Mouse (Mus musculus) spleen, adult 12 weeks (tissue): ENCODE measurements around the gene Nudt6.

Experiments used
- DNase-seq: peaks from one replicate; pipeline ENCODE4 v3.0.0; 2022; ENCODE audit warnings: low spot score

Gene Nudt6

DNA sequence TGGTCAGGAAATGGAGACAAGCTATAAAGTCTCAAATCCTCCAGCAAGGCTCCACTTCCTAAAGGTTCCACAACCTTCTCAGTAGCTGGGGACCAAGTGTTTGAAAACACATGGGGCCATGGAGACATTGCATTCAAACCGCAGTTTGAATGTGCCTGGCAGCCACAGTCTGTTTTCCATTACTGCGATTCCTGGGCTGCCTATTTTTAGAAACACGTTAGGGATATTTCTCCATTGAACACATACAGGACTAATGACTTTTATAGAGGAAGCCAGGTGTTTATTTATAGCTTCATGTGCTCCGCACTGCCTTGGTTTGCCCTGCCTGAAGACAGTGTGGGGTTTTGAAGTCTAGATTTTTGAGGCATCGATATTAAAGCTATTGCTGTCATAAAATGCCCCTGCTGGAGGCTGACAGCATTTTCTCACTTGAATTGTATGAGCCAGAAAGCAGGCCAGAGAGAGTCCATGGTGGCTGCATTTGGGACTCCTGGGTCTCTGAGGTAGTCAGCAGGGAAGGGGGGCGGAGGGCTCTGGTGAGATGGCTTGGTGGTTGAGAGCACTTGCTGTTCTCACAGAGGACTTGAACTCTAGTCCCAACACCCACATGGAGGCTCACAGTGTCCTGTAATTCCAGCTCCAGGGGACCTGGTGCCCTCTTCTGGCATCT lies 36.8 kb downstream of the Nudt6 start:
- no peak for DNase-seq

- DNase-seq: no peak
These were observed 38.6 kb downstream of the Nudt6 start for GRCm38 (mm10) chr3:37381457-37381856.

DNA sequence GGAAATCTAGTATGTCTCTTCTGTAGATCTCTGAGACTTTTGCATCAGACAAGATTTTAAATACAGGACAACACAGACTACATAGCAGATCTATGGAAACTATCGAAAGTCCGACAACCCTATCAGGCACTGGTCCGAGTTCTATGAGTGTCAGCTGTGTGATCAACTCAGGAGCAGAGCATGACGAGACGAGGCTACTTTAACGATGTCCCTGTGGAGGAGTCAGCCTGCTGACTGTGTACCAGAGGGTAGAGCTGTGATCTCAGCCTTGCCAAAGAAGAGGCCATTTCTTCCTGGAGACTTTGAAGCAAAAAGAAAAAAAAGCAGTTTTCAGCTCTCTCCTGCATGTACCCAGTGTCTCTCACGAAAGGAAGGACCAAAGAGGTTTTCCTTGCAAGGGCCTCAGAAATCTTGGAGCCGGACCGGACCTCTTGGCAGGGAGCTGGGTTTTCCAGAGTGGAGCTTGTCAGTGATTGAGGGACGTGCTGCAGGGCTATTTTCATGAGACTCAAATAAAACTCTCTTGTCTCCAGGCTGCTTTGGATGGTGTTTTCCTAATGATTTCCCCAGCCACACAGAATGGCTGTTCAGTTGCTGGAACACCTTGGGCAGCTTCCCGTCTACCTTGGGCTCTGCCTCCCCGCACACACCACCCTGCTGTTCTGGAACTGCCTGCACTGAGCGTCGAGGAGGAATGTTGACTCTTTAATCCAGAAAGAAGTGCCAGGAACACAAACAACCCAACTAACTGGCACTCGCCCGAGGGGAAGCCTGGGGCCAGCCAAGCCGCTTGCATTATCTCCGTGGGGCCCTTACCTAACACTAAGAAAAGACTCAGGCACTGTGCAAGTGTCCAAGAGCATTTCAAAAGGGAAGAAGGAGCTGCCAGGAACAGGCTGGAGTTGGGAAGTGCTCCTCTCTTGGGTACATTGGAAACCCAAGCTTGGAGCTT lies 39.8 kb downstream of the Nudt6 start:
- DNase-seq: no peak

DNA sequence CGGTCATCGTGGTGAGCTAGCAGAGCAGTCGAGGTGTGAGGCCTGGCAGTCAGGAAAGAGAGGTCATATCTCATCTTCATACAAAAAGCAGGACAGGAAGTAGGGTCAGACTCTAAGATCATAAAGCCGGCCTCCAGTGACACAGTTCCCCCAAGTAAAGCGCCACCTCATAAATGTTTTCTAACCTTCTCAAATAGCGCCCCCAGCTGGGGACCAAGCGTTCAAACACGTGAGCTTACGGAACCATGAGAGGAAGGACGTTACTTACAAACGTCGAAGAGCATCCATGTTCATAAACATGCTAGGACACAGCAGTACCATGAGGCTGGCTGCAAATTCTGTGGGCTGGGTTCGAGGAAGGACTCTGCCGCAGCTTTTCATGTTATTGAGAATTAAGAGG lies 40.8 kb downstream of the Nudt6 start:
- no peak for DNase-seq

DNA sequence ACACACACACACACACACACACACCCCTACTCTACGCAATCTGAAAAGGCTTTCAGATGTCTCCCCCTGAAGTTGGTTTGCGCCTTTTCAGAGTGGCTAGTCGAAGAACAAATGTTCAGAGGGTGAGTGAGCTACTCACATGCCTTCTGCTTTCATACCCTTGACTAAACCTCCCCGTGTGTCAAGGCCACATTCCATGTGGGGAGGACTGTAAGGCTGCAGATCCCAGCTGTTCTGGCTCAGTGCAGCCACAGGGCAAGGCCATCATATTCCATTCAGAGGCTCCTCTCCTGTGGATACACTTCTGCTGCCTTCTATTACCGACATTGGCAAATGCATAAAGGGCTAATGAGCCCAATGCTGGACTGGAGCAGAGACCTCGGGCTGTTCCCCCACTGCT lies 41.6 kb downstream of the Nudt6 start:
- DNase-seq: no peak

- no peak for DNase-seq
These were observed 42.1 kb downstream of the Nudt6 start for GRCm38 (mm10) chr3:37377926-37378325.

DNA sequence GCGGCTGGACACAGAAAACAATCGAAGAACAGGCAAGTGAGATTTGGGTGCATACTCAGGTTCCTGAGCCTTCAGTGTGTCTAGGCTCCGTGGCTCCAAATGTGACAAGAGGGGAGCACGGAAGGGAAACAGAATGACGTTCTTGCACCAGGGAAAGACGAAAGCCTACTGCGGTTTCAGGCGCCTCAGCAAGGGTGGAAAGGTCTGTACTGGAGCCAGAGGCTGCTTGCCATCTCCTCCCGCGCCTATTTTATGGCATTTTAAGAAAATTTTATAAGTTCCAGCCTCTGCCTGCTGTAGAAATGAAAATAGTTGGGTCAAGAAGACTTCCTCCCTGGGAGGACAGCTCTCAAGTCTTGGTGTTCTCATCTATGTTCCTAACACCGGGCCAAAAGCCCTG lies 46.3 kb downstream of the Nudt6 start:
- no peak for DNase-seq

DNA sequence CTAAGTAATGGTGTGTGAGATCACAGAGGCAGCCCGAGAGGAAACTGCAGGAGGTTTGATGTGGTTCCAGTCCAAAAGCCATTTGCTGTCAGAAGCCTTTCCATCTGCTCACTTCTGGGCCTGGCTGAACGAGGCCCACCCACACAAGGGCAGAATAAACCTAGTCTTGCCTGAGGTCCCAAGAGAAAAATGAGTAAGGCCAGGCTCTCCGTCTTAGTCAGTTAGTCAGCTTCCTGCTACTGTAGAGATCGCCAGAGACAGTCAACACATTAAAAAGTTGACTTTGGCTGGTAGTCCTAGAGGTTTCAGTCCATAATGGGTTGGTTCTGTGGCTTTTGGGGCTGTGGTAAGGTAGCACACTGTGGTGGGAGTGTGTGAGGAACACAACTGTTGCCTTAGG lies 49.6 kb downstream of the Nudt6 start:
- DNase-seq: no peak

GRCm38 (mm10) chr3:37366381-37367053 lies 53.5 kb downstream of the Nudt6 start:
- no peak for DNase-seq

DNA sequence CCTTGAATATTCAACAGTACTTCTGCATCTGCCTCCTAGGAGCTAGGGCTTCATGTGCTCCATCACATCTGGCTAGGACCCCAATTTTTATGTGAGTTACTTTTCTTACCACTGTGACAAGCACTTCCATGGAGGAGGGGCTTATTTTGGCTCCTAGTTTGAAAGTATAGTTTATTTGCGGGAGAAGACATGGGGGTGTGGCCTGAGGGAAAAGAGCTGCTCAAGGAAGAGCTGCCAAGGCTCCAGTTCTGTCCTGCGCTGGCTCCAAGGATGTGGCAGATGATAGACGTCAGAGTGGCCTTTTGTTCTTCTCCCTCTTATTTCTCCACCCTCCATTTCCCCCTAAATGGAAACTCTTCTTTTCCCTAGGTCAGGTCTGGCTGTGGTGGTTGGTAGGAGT lies 54.0 kb downstream of the Nudt6 start:
- DNase-seq: no peak

DNA sequence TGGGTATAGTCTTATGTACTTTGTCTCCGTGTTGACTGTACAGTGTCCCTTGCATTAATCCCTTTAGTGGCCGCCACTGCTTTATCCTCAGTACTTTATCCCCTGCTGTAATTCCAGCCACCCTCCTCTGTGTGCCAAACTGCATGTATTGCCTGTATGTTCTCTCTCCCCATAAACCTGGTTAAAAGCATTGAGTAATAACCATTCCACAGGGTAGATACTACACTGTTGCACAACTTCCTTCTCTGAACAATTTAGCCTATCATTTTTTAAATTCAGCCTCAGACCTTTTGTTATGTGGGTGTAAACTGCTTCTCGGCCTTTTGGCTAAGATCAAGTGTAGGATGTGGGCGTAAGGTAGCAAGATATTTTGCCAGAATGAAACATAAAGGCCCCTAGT lies 54.9 kb downstream of the Nudt6 start:
- no peak for DNase-seq

- no peak for DNase-seq
These were observed 59.3 kb downstream of the Nudt6 start for GRCm38 (mm10) chr3:37360729-37361128.
